Mouse (Mus musculus): ENCODE measurements around the gene Cxcr4. TPM values are rescaled to one million over a fixed set of nuclear protein-coding genes. Genes with fewer than 3 reads are reported as not detected.
A peak's percentile ranks its signal among the peaks of the same experiment; 100 is the strongest.

The Cxcr4 gene
- 0.88 and 0.93 TPM in 2 replicates for polyA plus RNA-seq (2016; fragmentation: Nextera tagmentation; extraction: Ambion mirVana)

DNA sequence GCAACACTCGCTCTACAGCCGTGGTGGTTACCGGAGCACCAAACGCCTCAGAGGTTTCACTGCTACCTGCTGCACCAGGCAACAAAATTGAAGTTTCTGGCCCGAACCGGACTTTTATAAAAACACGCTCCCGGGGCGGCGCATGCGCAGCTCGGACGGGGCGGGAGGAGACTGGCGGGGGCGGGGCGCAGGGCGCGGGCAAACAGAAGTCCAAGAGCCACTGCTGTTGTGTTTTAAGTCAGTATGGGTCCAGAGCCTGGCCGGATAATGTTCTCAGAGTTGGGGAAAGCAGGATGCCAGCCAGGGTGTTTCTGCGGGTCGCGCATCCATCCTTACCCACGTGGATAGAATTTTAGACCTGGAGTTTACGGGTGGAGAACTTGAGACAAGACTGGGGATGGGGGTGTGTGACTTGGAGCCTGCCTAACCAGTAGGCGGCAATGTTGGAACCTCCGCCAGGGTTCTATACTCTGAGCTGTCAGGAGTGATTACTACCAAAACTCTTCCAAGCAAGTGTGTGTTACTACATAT lies at the start of gene Cxcr4:
Gene Cxcr4, minus strand, starts transcription at position 83 of the 531 bp plus-strand sequence.
- Histone ChIP-seq H3K4me2 (peak within 1 kb of the TSS; percentile 73), H3K9ac (peak within 1 kb of the TSS; percentile 35; the same call in 1 of the 2 replicates), H3K27me3 (replicated peaks) (peaks cover 87% of the 10 kb centered on the region), H3K4me3 (peak within 1 kb of the TSS; percentile 56), H3K27ac (no peak within 1 kb of the TSS), H3K36me3 (no peaks in the 10 kb centered on the region), H3K4me1 (peaks cover 19% of the 10 kb centered on the region), H3K9me3 (replicated peaks) (no peaks in the 10 kb centered on the region)
- WGBS (ENCODE audit: insufficient replicate concordance) = 1% methylated on average over 27 of the region's 27 CpGs
- peak; percentile 66 for ATAC-seq

DNA sequence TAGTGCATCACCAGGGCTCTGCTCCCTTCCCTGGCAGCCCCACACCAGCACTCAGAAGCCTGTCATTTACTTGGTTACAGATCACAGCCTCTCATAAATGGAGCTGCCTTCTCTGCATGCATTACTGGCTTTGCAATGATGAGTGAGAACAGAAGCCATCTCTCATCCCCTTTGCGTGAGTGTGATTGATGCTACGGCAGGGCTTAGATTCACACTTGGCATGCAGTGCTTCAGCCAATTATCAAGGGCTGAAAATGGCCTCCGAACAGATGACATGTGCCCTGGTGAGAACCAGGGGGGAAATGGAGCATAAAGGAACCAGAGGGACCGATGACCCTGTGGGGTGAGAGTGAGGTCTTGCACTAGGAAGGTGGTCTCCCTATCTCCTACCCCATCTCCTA lies 47.6 kb upstream of the Cxcr4 start:
- Histone ChIP-seq H3K4me1 (no peaks in the 10 kb centered on the region), H3K4me3 (no peak overlapping the region), H3K9ac (no peak overlapping the region), H3K36me3 (no peaks in the 10 kb centered on the region), H3K27me3 (replicated peaks) (no peaks in the 10 kb centered on the region), H3K4me2 (no peak overlapping the region), H3K9me3 (replicated peaks) (no peaks in the 10 kb centered on the region), H3K27ac (no peak overlapping the region)
- no peak for ATAC-seq
- 41% methylated on average over 4 of the region's 4 CpGs for WGBS (ENCODE audit: insufficient replicate concordance)

- H3K9ac ChIP-seq = no peak overlapping the region
- H3K27ac ChIP-seq = no peak overlapping the region
- WGBS (ENCODE audit: insufficient replicate concordance) = 65% methylated on average over 7 of the region's 7 CpGs
- H3K4me2 ChIP-seq = no peak overlapping the region
- H3K4me1 ChIP-seq = no peaks in the 10 kb centered on the region
- no peak overlapping the region for H3K4me3 ChIP-seq
- H3K36me3 ChIP-seq = no peaks in the 10 kb centered on the region
- no peaks in the 10 kb centered on the region for H3K27me3 ChIP-seq (replicated peaks)
- no peaks in the 10 kb centered on the region for H3K9me3 ChIP-seq (replicated peaks)
- no peak for ATAC-seq
These were observed 45.2 kb upstream of the Cxcr4 start for GRCm38 (mm10) chr1:128637230-128637740.

GRCm38 (mm10) chr1:128636258-128637229 lies 44.5 kb upstream of the Cxcr4 start:
- H3K4me2 ChIP-seq = no peak overlapping the region
- H3K27ac ChIP-seq = no peak overlapping the region
- no peaks in the 10 kb centered on the region for H3K4me1 ChIP-seq
- no peak overlapping the region for H3K4me3 ChIP-seq
- H3K36me3 ChIP-seq = no peaks in the 10 kb centered on the region
- no peaks in the 10 kb centered on the region for H3K9me3 ChIP-seq (replicated peaks)
- H3K27me3 ChIP-seq (replicated peaks) = no peaks in the 10 kb centered on the region
- ATAC-seq = no peak
- WGBS (ENCODE audit: insufficient replicate concordance) = 79% methylated on average over 10 of the region's 10 CpGs
- H3K9ac ChIP-seq = no peak overlapping the region

DNA sequence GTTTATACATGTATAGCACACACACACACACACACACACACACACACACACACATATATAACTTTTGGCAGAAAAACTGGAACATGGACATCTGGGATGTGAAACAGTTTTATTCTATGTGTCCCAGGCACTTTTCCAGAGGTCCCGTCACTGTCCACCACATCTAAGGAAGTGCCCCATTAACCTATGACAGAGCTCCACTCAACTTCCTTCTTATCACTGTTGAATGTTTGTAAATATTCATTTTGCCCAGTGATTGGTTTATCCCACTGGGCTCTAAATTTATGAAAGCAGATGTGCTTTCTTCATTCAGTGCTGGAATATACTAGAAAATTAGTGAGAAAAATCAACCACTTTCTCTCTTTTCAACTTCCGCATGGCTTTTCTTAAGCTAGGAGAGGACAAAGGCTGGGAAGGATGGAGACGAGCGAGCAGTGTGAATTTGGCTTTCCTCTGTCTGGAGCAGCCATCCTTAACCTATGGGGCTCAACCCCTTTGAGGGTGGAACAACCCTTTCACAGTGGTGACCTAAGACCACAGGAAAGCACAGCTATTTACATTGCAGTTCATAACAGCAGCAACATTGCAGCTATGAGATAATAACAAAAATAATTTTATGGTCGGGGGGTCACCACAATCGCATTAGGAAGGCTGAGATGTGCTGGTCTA lies 41.8 kb upstream of the Cxcr4 start:
- Histone ChIP-seq H3K4me2 (no peak overlapping the region), H3K36me3 (no peaks in the 10 kb centered on the region), H3K9me3 (replicated peaks) (no peaks in the 10 kb centered on the region), H3K27me3 (replicated peaks) (no peaks in the 10 kb centered on the region), H3K27ac (no peak overlapping the region), H3K9ac (no peak overlapping the region), H3K4me3 (no peak overlapping the region), H3K4me1 (no peaks in the 10 kb centered on the region)
- WGBS (ENCODE audit: insufficient replicate concordance) = 60% methylated on average over 6 of the region's 6 CpGs
- ATAC-seq = no peak

- no peak overlapping the region for H3K9ac ChIP-seq
- H3K9me3 ChIP-seq (replicated peaks) = no peaks in the 10 kb centered on the region
- H3K4me3 ChIP-seq = no peak overlapping the region
These were observed 40.4 kb upstream of the Cxcr4 start for GRCm38 (mm10) chr1:128632522-128632921.

DNA sequence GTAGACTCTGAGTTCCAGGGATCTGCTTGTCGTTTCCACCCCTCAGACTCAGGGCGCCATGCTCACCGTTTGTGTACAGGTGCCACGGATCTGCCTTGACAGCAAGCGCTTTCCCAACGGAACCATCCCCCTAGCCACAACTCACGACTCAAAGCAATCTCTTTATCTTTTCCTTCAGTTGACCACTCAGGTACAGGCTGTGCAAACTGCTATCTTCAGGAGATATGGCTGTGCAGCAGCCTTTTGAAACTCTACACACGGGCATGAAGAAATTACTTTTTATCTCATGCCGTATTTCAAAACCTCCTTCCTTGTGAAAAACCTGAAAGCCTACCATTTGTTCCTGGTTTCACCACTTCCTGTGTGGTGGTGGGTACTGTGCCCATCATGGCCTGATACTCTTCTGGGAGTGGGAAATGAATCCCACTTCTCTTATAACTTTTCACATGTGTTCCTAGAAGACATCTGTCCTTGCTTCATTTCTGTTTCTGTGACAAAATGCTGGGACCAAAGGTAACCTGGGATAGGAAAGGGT lies 34.1 kb upstream of the Cxcr4 start:
- H3K9me3 ChIP-seq (replicated peaks) = no peaks in the 10 kb centered on the region
- ATAC-seq = no peak
- 48% methylated on average over 9 of the region's 9 CpGs for WGBS (ENCODE audit: insufficient replicate concordance)

More at GRCm38 (mm10) chr1:128632522-128632921, 40.4 kb upstream of the Cxcr4 start:
- no peak for ATAC-seq
- no peaks in the 10 kb centered on the region for H3K27me3 ChIP-seq (replicated peaks)
- H3K27ac ChIP-seq = no peak overlapping the region
- H3K4me2 ChIP-seq = no peak overlapping the region
- H3K36me3 ChIP-seq = no peaks in the 10 kb centered on the region
- no peaks in the 10 kb centered on the region for H3K4me1 ChIP-seq
- WGBS (ENCODE audit: insufficient replicate concordance) = 53% methylated on average over 6 of the region's 6 CpGs

DNA sequence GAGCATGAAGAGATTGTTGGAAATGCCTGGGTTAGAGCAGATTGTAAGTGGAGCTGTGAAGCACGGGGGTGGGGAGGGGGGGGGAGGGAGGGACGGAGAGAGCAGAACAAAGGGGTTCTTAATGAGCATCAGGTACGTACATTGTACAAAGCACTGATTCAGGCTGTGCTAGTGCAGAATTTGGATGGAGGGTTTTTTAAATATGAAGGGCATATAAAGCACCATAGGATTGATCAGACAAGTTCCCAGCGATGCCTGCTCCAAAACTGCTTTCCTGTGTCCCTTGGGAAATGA lies 31.4 kb upstream of the Cxcr4 start:
- Histone ChIP-seq H3K4me2 (no peak overlapping the region), H3K4me3 (no peak overlapping the region), H3K9me3 (replicated peaks) (no peaks in the 10 kb centered on the region), H3K27ac (no peak overlapping the region), H3K27me3 (replicated peaks) (no peaks in the 10 kb centered on the region), H3K4me1 (no peaks in the 10 kb centered on the region), H3K9ac (no peak overlapping the region), H3K36me3 (no peaks in the 10 kb centered on the region)
- WGBS (ENCODE audit: insufficient replicate concordance) = 60% methylated on average over 4 of the region's 4 CpGs
- ATAC-seq = no peak

More for the DNA sequence above, 34.1 kb upstream of the Cxcr4 start:
- no peaks in the 10 kb centered on the region for H3K27me3 ChIP-seq (replicated peaks)
- H3K4me1 ChIP-seq = no peaks in the 10 kb centered on the region
- H3K36me3 ChIP-seq = no peaks in the 10 kb centered on the region
- no peak overlapping the region for H3K27ac ChIP-seq
- no peak overlapping the region for H3K9ac ChIP-seq
- no peak overlapping the region for H3K4me3 ChIP-seq
- H3K4me2 ChIP-seq = no peak overlapping the region

DNA sequence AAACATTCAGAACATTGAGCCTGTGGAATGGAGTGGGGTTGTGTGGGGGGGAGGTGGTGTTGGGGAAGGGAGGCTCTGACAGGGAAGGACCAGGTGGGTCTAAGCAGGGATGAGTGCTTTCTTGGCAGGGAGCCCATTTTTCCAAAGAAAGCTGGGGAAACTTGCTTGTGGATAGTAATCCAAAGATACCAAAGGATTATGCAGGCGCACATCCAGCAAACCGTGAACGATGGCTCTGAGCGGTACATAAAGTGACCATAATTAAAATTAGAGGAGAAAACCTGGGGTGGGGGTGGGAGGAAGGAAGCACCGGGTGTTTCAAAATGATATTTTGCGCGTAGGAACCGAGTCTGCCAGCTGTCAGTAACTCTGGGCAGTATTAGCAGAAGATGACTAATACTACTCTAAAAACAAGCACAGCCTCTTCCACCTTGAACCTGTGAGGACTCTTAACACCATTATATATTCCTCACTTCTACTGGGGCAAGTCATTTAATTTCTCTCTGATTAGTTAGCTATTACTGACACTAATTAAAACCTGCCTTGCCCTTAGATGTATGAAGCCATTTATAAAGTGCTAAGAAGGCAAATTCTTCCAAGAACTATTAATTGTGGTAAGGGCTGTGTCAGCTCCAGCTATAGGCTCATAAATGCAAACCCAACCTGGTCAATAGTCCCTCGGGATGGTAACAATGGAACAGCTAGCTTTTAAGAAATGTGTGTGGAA lies 30.9 kb upstream of the Cxcr4 start:
- H3K4me1 ChIP-seq = no peaks in the 10 kb centered on the region
- H3K27me3 ChIP-seq (replicated peaks) = no peaks in the 10 kb centered on the region
- no peak overlapping the region for H3K4me3 ChIP-seq
- ATAC-seq = no peak
- 61% methylated on average over 9 of the region's 9 CpGs for WGBS (ENCODE audit: insufficient replicate concordance)
- no peaks in the 10 kb centered on the region for H3K9me3 ChIP-seq (replicated peaks)
- H3K9ac ChIP-seq = no peak overlapping the region
- H3K36me3 ChIP-seq = no peaks in the 10 kb centered on the region
- H3K4me2 ChIP-seq = no peak overlapping the region
- no peak overlapping the region for H3K27ac ChIP-seq

DNA sequence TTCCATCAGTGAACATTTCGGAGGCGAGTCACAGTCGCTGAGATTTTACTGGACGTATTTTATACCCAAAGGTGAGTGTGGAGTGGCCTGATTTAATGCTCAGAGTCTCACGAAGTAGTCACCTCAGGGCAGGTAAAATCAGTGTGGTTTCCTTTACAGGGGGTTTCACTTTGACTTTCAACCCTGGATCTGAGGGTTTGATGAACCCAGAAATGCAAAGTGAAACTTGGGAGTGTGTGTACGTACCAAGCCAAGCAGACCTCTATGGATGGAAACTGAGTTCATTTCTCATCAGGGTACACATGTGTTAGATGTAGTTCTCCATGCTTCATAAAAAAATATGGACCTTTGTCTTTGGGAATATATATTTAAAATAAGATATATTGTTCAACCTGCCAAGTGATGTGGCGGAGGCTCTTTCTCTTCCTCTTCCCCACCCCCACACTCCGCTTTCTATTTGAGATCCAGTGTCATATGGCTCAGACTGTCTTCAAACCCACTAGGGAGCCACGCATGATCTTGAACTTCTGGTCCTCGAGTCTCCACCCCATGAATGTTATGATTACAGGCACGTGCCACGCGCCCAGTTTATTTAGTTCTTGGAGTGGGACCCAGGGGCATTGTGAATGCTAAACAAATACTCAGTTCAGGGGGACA lies 25.7 kb upstream of the Cxcr4 start:
- no peak overlapping the region for H3K9ac ChIP-seq
- H3K36me3 ChIP-seq = no peaks in the 10 kb centered on the region
- no peak overlapping the region for H3K4me2 ChIP-seq
- no peak overlapping the region for H3K27ac ChIP-seq
- no peak overlapping the region for H3K4me3 ChIP-seq
- H3K4me1 ChIP-seq = no peaks in the 10 kb centered on the region
- WGBS (ENCODE audit: insufficient replicate concordance) = 75% methylated on average over 13 of the region's 13 CpGs
- no peaks in the 10 kb centered on the region for H3K27me3 ChIP-seq (replicated peaks)
- no peaks in the 10 kb centered on the region for H3K9me3 ChIP-seq (replicated peaks)
- no peak for ATAC-seq

DNA sequence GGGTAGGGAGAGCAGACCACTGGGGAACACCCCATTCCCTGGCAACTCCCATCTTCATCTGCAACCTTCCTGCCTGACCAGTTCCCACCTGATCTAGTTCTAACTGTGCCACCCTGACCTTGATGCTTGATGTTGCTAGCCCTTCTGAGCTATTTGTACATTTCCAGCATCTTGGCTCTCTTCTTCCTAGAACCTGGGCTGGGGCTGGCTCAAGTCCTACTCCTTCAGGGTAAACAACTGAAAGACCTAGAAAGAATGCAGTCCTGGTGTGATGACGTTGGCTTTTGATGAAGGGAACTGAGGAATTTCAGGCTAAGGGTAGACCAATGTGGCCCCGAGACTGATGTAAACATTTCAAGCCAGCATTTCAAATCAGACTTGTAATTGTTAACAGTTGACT lies 24.5 kb upstream of the Cxcr4 start:
- Histone ChIP-seq H3K27me3 (replicated peaks) (no peaks in the 10 kb centered on the region), H3K36me3 (no peaks in the 10 kb centered on the region), H3K4me3 (no peak overlapping the region), H3K4me2 (no peak overlapping the region), H3K9me3 (replicated peaks) (no peaks in the 10 kb centered on the region), H3K4me1 (no peaks in the 10 kb centered on the region), H3K27ac (no peak overlapping the region), H3K9ac (no peak overlapping the region)
- ATAC-seq = no peak
- 44% methylated on average over 2 of the region's 2 CpGs for WGBS (ENCODE audit: insufficient replicate concordance)
